In genomic region chr2:53501657-53502274, GRCm38 (mm10) we compare ENCODE assay signal across 10 mouse cellular contexts.
DNase-seq lines count a peak whose midpoint lies in the region; ATAC-seq lines count a peak whose summit lies in the region.
"Had no signal": no experiment of that assay in that cellular context is flagged by ENCODE, and none has a peak within 500 bp of the region (broad histone marks: within the 10 kb centered on the region; RNA-seq: fewer than 3 reads in every experiment).

No protein-coding gene starts in this region.

- H3K9ac ChIP-seq in embryonic facial prominence, embryonic 13.5 days: no peak overlapping the region
- peak overlapping the region; percentile 45 for H3K9ac ChIP-seq in hindbrain, embryonic 16.5 days (ENCODE audit: low read depth, low read length)
- H3K9ac ChIP-seq in midbrain, embryonic 16.5 days (ENCODE audit: low read depth, low read length): no peak overlapping the region

- no peaks in the 10 kb centered on the region for H3K36me3 ChIP-seq in embryonic facial prominence, embryonic 13.5 days
- H3K36me3 ChIP-seq in hindbrain, embryonic 16.5 days (ENCODE audit: control insufficient read depth, insufficient read depth, low read length): no peaks in the 10 kb centered on the region
- H3K36me3 ChIP-seq in midbrain, embryonic 16.5 days (ENCODE audit: control insufficient read depth, insufficient read depth, low read length): no peaks in the 10 kb centered on the region

- no peaks in the 10 kb centered on the region for H3K9me3 ChIP-seq in embryonic facial prominence, embryonic 13.5 days
- H3K9me3 ChIP-seq in hindbrain, embryonic 16.5 days (ENCODE audit: control insufficient read depth, low read length): no peaks in the 10 kb centered on the region
- no peaks in the 10 kb centered on the region for H3K9me3 ChIP-seq in midbrain, embryonic 16.5 days (replicated peaks; ENCODE audit: control insufficient read depth, low read length, poor library complexity, severe bottlenecking)

- no peak for ATAC-seq in embryonic facial prominence, embryonic 13.5 days (ENCODE audit: insufficient number of reproducible peaks, insufficient read depth, low FRiP score, low TSS enrichment, low read depth)
- ATAC-seq in hindbrain, embryonic 16.5 days: peak; percentile 97
- ATAC-seq in midbrain, embryonic 16.5 days: peak; percentile 94

- DNase-seq in embryo, embryonic 10 days (ENCODE audit: low spot score): peak; percentile 29
- DNase-seq in Muller cell, postnatal 12 days (ENCODE audit: inconsistent ontology term): no peak
- no peak for DNase-seq in cerebellum, adult 11 months
- DNase-seq in adrenal gland, adult (ENCODE audit: inconsistent age in 2 of 2, low spot score in 1 of 2): no peak
- DNase-seq: heart, postnatal 10 days; kidney, postnatal 14 days; thymus, postnatal 4 days had no signal

- H3K27ac ChIP-seq in embryonic facial prominence, embryonic 13.5 days: no peak overlapping the region
- H3K27ac ChIP-seq in hindbrain, embryonic 16.5 days (ENCODE audit: low read depth, low read length): peak overlapping the region; percentile 51; the same call in 1 of the 2 replicates
- no peak overlapping the region for H3K27ac ChIP-seq in midbrain, embryonic 16.5 days (ENCODE audit: low read length)

- 54% methylated on average over 14 of the region's 14 CpGs for WGBS in embryonic facial prominence, embryonic 13.5 days
- 20% methylated on average over 14 of the region's 14 CpGs for WGBS in hindbrain, embryonic 16.5 days
- 24% methylated on average over 14 of the region's 14 CpGs for WGBS in midbrain, embryonic 16.5 days

- no peaks in the 10 kb centered on the region for H3K27me3 ChIP-seq in embryonic facial prominence, embryonic 13.5 days
- H3K27me3 ChIP-seq in hindbrain, embryonic 16.5 days (replicated peaks; ENCODE audit: control insufficient read depth, insufficient read depth, low read length): no peaks in the 10 kb centered on the region
- no peaks in the 10 kb centered on the region for H3K27me3 ChIP-seq in midbrain, embryonic 16.5 days (ENCODE audit: control insufficient read depth, insufficient read depth, low read depth, low read length)

- H3K4me3 ChIP-seq in embryonic facial prominence, embryonic 13.5 days: no peak overlapping the region
- H3K4me3 ChIP-seq in hindbrain, embryonic 16.5 days (ENCODE audit: low read length): peak overlapping the region; percentile 34
- H3K4me3 ChIP-seq in midbrain, embryonic 16.5 days (ENCODE audit: low read depth, low read length): no peak overlapping the region

- H3K4me2 ChIP-seq in embryonic facial prominence, embryonic 13.5 days: 0 out of 2 replicates have a peak overlapping the region, but pooled peaks have one; percentile 2
- H3K4me2 ChIP-seq in hindbrain, embryonic 16.5 days (ENCODE audit: low read length): peak overlapping the region; percentile 66
- H3K4me2 ChIP-seq in midbrain, embryonic 16.5 days (ENCODE audit: low read length): peak overlapping the region; percentile 22

- no peaks in the 10 kb centered on the region for H3K4me1 ChIP-seq in embryonic facial prominence, embryonic 13.5 days
- peaks cover 2% of the 10 kb centered on the region; the same call in 1 of the 2 replicates for H3K4me1 ChIP-seq in hindbrain, embryonic 16.5 days (ENCODE audit: control insufficient read depth, insufficient read depth, low read depth, low read length)
- 0 out of 2 replicates have a peak, but pooled peaks cover 2% of the 10 kb centered on the region for H3K4me1 ChIP-seq in midbrain, embryonic 16.5 days (ENCODE audit: control insufficient read depth, insufficient read depth, low read length)

Comparison
In these comparisons a context has a peak if more than half of its experiments do, and no peak if none do; other contexts are left out.
1. H3K4me2 ChIP-seq: peak in every context shown above with its lines; median percentile 66 in hindbrain, embryonic 16.5 days; 22 in midbrain, embryonic 16.5 days; 2 in embryonic facial prominence, embryonic 13.5 days.